Mouse (Mus musculus) cortical plate, adult 2 months (tissue): ENCODE data around the gene Mrpl40. TPM values are rescaled to one million over a fixed set of nuclear protein-coding genes. Genes with fewer than 3 reads are reported as not detected.
A peak's percentile ranks its signal among the peaks of the same experiment; 100 is the strongest.
"Not testable (repeated sequence)": the region's sequence is repeated elsewhere in the genome, so short reads cannot be mapped to it uniquely, and the experiment has no call there.

Source experiments
- H3K27ac ChIP-seq: fragments of 200-500 bp; 2 replicates; pipeline ENCODE4 v1.5.1; 2012; ENCODE audit warnings: low read length, control low read depth, inconsistent platforms; ENCODE audit not compliant: insufficient read depth
- H3K4me1 ChIP-seq: fragments of 200-500 bp; 2 replicates; pipeline ENCODE4 v1.6.1; 2011; ENCODE audit warnings: low read length; ENCODE audit not compliant: control insufficient read depth, insufficient read depth
- H3K4me3 ChIP-seq: fragments of 200-500 bp; 2 replicates; pipeline ENCODE4 v1.5.1; 2011; ENCODE audit warnings: mild to moderate bottlenecking, low read length, control low read depth; ENCODE audit not compliant: insufficient read depth
- CTCF ChIP-seq: fragments of 200-500 bp; IDR thresholded peaks from 2 replicates; pipeline ENCODE4 v1.5.1; 2011; ENCODE audit warnings: mild to moderate bottlenecking, control low read depth, low read length; ENCODE audit not compliant: insufficient read depth; ENCODE audit errors: extremely low read depth
- POLR2A ChIP-seq: fragments of 200-500 bp; IDR thresholded peaks from 2 replicates; pipeline ENCODE4 v1.6.1; 2011; ENCODE audit warnings: mild to moderate bottlenecking, low read length, control low read depth; ENCODE audit not compliant: insufficient read depth; ENCODE audit errors: extremely low read depth
- polyA plus RNA-seq: library from polyadenylated mRNA; depleted of rRNA; stranded (reverse); fragments of >200 nt; gene quantifications from 2 replicates; pipeline ENCODE4 v1.2.3, GENCODE M21; 2012

Mrpl40 gene
- polyA plus RNA-seq, 1 experiment, result 26.6 TPM

- H3K4me3 ChIP-seq, result peak overlapping the region; percentile 98
- peak overlapping the region; percentile 31; the same call in 1 of the 2 replicates for H3K27ac ChIP-seq
- H3K4me1 ChIP-seq, result no peaks in the 10 kb centered on the region; the same call in 1 of the 2 replicates
- TF ChIP-seq CTCF (no peak), POLR2A (peak; percentile 30; the same call in 1 of the 2 replicates)
Measured at GRCm38 (mm10) chr16:18877386-18878090, 876 bp upstream of the Mrpl40 start.

GRCm38 (mm10) chr16:18876091-18876441 lies 596 bp downstream of the Mrpl40 start:
- H3K27ac ChIP-seq, result no peak overlapping the region
- no peak for TF ChIP-seq POLR2A
- no peak for TF ChIP-seq CTCF
- H3K4me1 ChIP-seq, result no peaks in the 10 kb centered on the region; the same call in 1 of the 2 replicates
- peak overlapping the region; percentile 98 for H3K4me3 ChIP-seq

- H3K27ac ChIP-seq, H3K4me3 ChIP-seq, H3K4me1 ChIP-seq: not testable (repeated sequence)
Measured at GRCm38 (mm10) chr16:18870495-18870894, 6.2 kb downstream of the Mrpl40 start.

- no peak for TF ChIP-seq POLR2A
- TF ChIP-seq CTCF, result no peak
- Histone ChIP-seq H3K4me3 (no peak overlapping the region), H3K27ac (no peak overlapping the region), H3K4me1 (no peaks in the 10 kb centered on the region)
Measured at GRCm38 (mm10) chr16:18860186-18860585, 16.5 kb downstream of the Mrpl40 start.

- Histone ChIP-seq H3K4me3 (no peak overlapping the region), H3K27ac (no peak overlapping the region), H3K4me1 (no peaks in the 10 kb centered on the region)
- TF ChIP-seq CTCF (peak; percentile 25; the same call in 1 of the 2 replicates), POLR2A (no peak)
Measured at GRCm38 (mm10) chr16:18858551-18858950, 18.1 kb downstream of the Mrpl40 start.

- H3K4me1 ChIP-seq, H3K4me3 ChIP-seq, H3K27ac ChIP-seq: not testable (repeated sequence)
Measured at GRCm38 (mm10) chr16:18849521-18850190, 27.0 kb downstream of the Mrpl40 start.

- H3K27ac ChIP-seq, result no peak overlapping the region
- H3K4me3 ChIP-seq, result no peak overlapping the region
- TF ChIP-seq CTCF (no peak), POLR2A (no peak)
- H3K4me1 ChIP-seq, result no peaks in the 10 kb centered on the region
Measured at GRCm38 (mm10) chr16:18846301-18846820, 30.3 kb downstream of the Mrpl40 start.

GRCm38 (mm10) chr16:18838346-18838745 lies 38.3 kb downstream of the Mrpl40 start:
- Histone ChIP-seq H3K27ac (no peak overlapping the region), H3K4me3 (no peak overlapping the region), H3K4me1 (peaks cover 4% of the 10 kb centered on the region; the same call in 1 of the 2 replicates)
- TF ChIP-seq CTCF (no peak), POLR2A (no peak)

GRCm38 (mm10) chr16:18836468-18837208 lies 40.0 kb downstream of the Mrpl40 start, which contains the start of the genes 2510002D24Rik and Gm28539:
Gene 2510002D24Rik (plus strand): TSS chr16:18836578.
Gene Gm28539 (plus strand): TSS chr16:18836584.
- H3K27ac ChIP-seq, result no peak within 1 kb of the TSS
- H3K4me1 ChIP-seq, result peaks cover 4% of the 10 kb centered on the region; the same call in 1 of the 2 replicates
- peak within 1 kb of the TSS; percentile 51 for H3K4me3 ChIP-seq

GRCm38 (mm10) chr16:18836073-18836467 lies 40.6 kb downstream of the Mrpl40 start:
- no peak for TF ChIP-seq CTCF
- TF ChIP-seq POLR2A, result no peak
- Histone ChIP-seq H3K27ac (no peak overlapping the region), H3K4me3 (peak overlapping the region; percentile 51), H3K4me1 (peaks cover 4% of the 10 kb centered on the region; the same call in 1 of the 2 replicates)

More at GRCm38 (mm10) chr16:18836468-18837208, 40.0 kb downstream of the Mrpl40 start, which contains the start of the genes 2510002D24Rik and Gm28539:
- peak; percentile 83 for TF ChIP-seq POLR2A
- no peak for TF ChIP-seq CTCF
